Mouse (Mus musculus) thymus, adult 2 months (tissue): ENCODE measurements around the gene Stx6.

ENCODE experiments used
- CTCF ChIP-seq: fragments of 200-500 bp; IDR thresholded peaks from 2 replicates; pipeline ENCODE4 v1.5.1; 2012; ENCODE audit warnings: mild to moderate bottlenecking, control low read depth, low read length, moderate library complexity, borderline replicate concordance; ENCODE audit not compliant: control insufficient read depth, poor library complexity, insufficient read depth; ENCODE audit errors: extremely low read depth
- POLR2A ChIP-seq: fragments of 200-500 bp; IDR thresholded peaks from 2 replicates; pipeline ENCODE4 v1.6.1; 2012; ENCODE audit warnings: mild to moderate bottlenecking, low read length, control low read depth, moderate library complexity; ENCODE audit not compliant: control insufficient read depth, poor library complexity, insufficient read depth; ENCODE audit errors: extremely low read depth

DNA sequence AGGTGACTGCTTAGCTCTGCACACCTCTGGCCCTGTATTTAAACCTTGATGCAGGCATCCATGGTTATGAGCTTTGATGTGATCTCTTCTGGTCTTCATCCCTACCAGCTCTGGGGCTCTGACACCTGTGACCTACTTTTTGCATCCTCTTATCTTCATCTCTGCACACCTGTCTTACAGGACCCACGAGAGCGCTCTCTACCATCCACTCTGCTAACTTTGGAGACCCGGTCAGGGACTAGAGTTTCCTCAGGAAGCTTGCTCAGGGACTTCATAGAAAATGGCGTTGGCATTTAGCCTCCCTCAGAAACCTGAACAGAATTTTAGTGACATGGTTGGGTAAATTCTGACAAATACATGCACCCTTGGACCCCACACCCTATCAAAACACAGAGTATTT, 4.6 kb upstream of the Stx6 start:
- TF ChIP-seq POLR2A (no peak), CTCF (no peak)
